Mouse (Mus musculus) small intestine, adult 10 weeks (tissue): ENCODE measurements around the gene Adh5. TPM values are rescaled to one million over a fixed set of nuclear protein-coding genes. Genes with fewer than 3 reads are reported as not detected.

Experiments used
- polyA plus RNA-seq: library from polyadenylated mRNA; stranded (reverse); fragments of 350-450 nt; fragmentation: Illumina TruSeq; extraction: RNeasy Lipid Tissue Mini Kit (QIAGEN cat#74804); gene quantifications from one replicate; pipeline ENCODE4 v1.2.3, GENCODE M21; 2014; ENCODE audit warnings: low replicate concordance

Gene Adh5
- 117 TPM for polyA plus RNA-seq

DNA sequence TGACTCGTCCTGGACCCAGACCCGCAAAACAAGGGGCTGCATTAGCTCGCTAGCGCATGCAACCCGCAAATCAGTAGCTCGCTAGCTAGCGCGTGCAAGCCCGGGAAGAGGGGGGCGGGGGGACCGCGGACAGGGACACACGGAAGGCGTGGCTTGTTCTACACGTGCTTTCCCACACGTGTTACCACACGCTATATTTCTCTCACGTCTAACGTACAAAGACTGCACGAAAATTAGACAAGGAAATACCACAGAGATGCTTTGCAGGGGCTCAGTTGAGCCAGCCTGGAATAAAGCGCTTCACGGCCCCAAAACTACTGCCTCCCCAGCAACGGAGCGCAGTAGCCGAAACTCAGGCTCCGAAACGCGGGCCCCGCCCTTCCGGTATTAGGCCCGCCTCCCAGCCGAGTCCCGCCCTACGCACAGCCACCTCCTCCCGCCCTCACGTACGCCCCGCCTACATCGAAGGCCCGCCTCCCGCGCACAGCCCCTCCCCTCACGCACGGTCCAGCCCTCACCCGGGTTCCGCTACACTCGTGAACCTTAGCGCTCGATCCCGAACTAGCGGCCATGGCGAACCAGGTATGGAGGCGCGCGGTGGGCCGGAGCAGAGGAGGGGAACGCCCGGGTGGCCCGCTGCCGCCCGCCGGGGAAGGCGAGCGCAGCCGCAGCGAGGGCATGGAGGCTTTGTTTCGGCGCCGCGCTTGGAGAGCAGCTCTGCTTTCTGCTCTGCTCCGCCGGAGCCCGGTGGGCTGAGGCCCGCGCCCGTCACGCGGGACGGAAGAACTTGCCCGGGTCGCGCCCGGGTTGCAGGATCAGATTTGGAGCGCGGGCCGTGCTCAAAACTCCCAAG is at the start of gene Adh5:
Gene Adh5 (plus strand): TSS at position 482 of the 853 bp plus-strand sequence.

DNA sequence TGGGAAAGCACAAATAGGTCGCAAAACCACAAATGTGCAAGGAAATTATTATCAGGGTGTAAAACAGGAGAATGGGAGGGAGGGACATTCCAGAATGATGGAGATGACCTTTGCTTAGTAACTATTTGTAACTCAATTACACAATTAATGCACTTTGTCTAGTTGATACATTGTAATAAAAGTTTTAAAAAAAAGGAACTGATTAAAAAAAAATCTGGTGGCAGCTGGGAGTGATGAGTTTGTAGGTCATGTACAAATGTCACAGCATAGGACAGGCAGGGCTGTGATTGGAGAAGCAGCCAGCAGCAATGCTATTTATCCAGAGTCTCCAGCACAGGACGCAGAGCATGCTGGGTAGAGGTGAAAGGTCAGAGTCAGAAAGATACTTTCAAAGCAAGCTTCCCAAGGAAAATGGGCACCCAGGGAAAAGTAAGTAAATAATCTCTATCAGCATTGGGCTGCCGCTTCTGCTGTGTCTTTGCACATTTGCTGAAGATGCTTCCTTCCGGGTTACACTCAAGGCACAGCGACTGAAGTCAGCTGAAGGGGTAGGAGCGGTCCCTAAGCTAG is 27.7 kb upstream of the Adh5 start, which contains the start of gene Adh4:
Gene Adh4 (plus strand): TSS at position 346 of the 570 bp plus-strand sequence.

DNA sequence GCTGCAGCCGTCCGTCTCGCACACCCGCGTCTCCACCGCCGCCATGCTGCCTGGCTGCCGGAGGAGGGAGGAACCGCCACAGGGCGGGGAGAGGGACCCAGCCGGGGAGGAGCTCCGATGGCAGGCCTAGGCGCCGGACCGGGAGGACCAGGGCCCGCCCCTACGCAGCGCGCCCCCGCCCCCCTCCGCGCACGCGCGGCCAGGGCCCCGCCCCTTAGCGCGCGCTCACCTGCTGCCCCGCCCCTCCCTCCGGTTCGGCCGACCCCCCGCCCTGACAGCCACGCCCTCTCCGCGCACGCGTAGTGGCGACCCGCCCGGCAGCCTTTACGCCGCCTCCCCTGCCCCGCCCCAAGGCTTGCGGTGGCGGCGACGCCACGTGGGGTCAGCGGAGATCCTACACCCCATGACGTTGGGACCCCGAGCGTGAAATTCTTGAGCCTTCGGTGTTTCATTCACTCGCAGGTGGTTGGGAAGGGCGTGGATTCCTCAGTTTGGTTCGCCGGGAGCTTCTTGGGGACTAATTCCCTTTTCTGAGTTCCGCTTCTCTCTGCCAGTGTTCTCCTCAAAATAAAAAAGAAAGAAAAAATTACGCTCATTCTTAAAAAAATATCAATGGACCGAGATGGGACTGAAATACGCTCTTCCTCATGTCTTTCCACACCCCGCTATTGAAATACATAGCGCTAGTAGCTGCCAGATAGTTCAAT is 46.6 kb downstream of the Adh5 start, which contains the start of gene Metap1:
Gene Metap1 (minus strand): TSS at position 189 of the 707 bp plus-strand sequence.

Other genes starting within 250 kb of the Adh5 start
- not detected for gene 4930579F01Rik, start 249.3 kb upstream of the Adh5 start, polyA plus RNA-seq
- 3.2 TPM for gene Adh7, start 225.3 kb upstream of the Adh5 start, polyA plus RNA-seq
- gene Adh1, start 182.1 kb upstream of the Adh5 start, polyA plus RNA-seq = 231 TPM
- 754 TPM for gene Adh6a, start 129.8 kb upstream of the Adh5 start, polyA plus RNA-seq
- gene Adh6b, start 101.3 kb upstream of the Adh5 start, polyA plus RNA-seq = not detected
- gene Adh4, start 27.6 kb upstream of the Adh5 start, polyA plus RNA-seq = 66.8 TPM
- 75.4 TPM for gene Metap1, start 46.4 kb downstream of the Adh5 start, polyA plus RNA-seq
- 165 TPM for gene Eif4e, start 83.1 kb downstream of the Adh5 start, polyA plus RNA-seq